Mouse (Mus musculus) thymus, postnatal 25 days (tissue): ENCODE measurements at regions not wholly inside any gene's neighbourhood (a gene's known extent, or its start where the extent isn't known, plus 50 kb on each side); places are given as distances from the start of the nearest gene placed in this dataset.

Source experiments
- DNase-seq: peaks from one replicate; pipeline ENCODE4 v3.0.0; 2022

GRCm38 (mm10) chrY:74732116-74732515 lies 108.4 kb downstream of the Gm21913 start:
- DNase-seq, result peak; percentile 0
